Mouse (Mus musculus): ENCODE measurements around the gene Wwc2. TPM values are rescaled to one million over a fixed set of nuclear protein-coding genes. Genes with fewer than 3 reads are reported as not detected.
A peak's percentile ranks its signal among the peaks of the same experiment; 100 is the strongest.

The Wwc2 gene
- total RNA-seq, 2 experiments from 2014 or later = 24.4 to 24.8 TPM

DNA sequence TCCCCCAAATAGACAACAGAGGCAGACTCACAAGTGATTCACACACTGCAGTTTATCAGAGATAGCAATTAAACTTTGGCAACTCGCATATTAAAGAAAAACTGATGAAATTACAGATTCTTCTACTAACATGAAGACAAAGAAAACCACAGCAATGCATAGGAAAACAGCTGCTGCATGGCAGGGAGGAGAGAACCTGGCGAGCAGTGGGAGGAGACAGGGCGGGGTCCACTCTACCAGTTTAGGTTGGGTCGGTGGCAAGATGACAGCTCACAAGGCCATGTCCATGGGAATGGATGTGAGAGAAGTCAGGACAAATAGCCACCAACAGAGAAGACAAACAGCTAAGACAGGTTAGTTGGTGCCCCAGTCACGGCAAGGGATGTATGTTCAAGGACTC is 138.0 kb downstream of the Wwc2 start:
- TF ChIP-seq CTCF (IDR thresholded peaks at IDR 0.05) = no peak
- no peak overlapping the region for H3K4me3 ChIP-seq
- no peak for DNase-seq (ENCODE audit: extremely low spot score in 1 of 2, low spot score in 2 of 2)
- H3K27ac ChIP-seq = no peak overlapping the region
- intact Hi-C loops (cut with DNase I) = no loop called here

DNA sequence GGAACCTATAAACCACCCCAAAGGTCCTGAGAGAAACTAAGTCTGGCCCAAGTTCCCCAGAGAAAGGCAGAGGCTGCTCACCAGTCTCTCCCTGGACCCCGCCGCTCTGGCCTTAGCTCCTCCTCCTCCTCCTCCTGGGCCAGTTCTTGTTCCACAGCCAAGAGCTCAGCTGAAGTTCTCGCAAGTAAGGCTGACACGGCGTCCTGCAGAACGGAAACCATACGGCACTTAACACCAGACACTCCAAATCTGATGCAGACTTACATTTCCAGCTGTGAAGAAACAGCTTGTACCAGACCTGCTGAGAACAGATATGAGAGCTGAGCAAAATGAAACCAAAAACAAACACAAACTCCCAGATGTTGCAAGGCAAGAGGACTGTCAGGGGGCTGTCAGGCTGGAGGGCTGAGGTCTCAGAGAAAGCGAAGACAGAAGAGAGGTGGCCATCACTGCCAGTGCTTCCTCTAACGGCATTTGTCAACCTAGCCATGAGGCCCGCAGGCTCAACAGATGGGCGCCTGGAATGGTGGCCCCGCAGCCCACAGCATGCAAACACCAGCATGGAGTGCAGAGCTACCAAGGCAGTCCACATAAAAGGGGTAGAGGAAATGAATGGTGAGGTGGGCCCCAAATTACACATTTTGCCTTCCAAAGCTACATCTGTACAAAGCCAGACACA is 138.8 kb downstream of the Wwc2 start:
- intact Hi-C loops (cut with DNase I) = no loop called here
- H3K27ac ChIP-seq = peak overlapping the region; percentile 50
- no peak for DNase-seq (ENCODE audit: extremely low spot score in 1 of 2, low spot score in 2 of 2)
- no peak for TF ChIP-seq CTCF (IDR thresholded peaks at IDR 0.05)
- H3K4me3 ChIP-seq = 0 out of 2 replicates have a peak overlapping the region, but pooled peaks have one; percentile 11

DNA sequence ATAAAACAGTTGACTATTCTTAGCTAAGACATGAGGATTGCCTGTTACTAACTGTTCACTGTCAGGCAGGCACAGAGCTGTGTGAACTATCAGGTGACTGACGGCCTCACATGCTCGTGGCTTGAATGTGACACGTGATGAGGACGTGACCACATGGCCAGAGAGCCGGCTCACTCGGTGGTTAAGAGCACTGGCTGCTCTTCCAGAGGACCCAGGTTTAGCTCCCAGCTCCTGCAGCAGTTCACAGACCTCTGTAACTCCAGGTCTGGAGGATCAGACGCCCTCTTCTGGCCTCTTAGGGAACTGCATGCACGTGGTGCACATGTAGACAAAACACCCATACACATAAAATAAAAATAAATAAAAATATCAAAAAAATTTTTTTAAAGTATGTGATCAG is 140.9 kb downstream of the Wwc2 start:
- no peak overlapping the region for H3K27ac ChIP-seq
- peak; percentile 49 for TF ChIP-seq CTCF (IDR thresholded peaks at IDR 0.05)
- no peak overlapping the region for H3K4me3 ChIP-seq
- intact Hi-C loops (cut with DNase I) = no loop called here
- DNase-seq (ENCODE audit: extremely low spot score in 1 of 2, low spot score in 2 of 2) = no peak

DNA sequence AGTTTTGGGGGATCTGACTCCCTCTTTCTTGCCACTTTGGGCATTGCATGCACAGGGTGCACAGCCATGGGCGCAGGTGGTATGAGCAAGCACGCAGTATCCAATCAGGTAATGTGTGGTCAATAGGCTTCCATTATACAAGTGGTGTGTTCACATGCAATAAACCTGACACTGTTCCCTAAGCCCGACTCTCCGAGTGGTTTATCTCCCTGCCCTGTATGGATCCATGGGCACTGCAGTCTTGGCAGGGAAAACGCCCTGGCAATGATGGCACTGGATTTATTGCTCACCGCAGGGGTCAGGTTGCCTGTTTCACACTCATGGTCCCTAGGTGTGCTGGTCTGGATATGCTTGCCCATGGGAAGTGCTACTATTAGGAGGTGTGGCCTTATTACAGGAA is 142.8 kb downstream of the Wwc2 start:
- intact Hi-C loops (cut with DNase I) = no loop called here
- no peak for TF ChIP-seq CTCF (IDR thresholded peaks at IDR 0.05)
- no peak for DNase-seq (ENCODE audit: extremely low spot score in 1 of 2, low spot score in 2 of 2)
- no peak overlapping the region for H3K4me3 ChIP-seq
- H3K27ac ChIP-seq = no peak overlapping the region

DNA sequence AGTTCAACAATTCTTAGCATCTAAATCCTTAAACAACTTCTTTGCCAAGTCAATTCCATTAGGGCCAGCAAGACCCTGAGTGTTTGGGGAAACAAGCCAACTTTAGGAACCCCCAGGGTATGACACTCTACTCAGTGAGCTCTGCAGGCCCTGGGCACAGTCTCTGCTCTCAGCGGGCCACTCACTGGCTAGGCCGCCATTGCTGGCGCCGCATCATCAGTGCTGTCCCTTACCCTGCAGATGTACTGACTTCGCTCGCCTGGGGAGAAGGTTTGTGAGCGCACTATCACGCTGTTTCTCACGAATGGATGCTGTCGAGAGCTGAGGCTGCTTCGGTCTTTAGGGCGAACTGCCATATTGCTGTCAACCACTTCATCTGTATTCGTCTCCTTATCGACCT is 143.6 kb downstream of the Wwc2 start:
- intact Hi-C loops (cut with DNase I) = no loop called here
- Histone ChIP-seq H3K4me3 (no peak overlapping the region), H3K27ac (no peak overlapping the region)
- DNase-seq (ENCODE audit: extremely low spot score in 1 of 2, low spot score in 2 of 2) = no peak
- TF ChIP-seq CTCF (IDR thresholded peaks at IDR 0.05) = no peak

DNA sequence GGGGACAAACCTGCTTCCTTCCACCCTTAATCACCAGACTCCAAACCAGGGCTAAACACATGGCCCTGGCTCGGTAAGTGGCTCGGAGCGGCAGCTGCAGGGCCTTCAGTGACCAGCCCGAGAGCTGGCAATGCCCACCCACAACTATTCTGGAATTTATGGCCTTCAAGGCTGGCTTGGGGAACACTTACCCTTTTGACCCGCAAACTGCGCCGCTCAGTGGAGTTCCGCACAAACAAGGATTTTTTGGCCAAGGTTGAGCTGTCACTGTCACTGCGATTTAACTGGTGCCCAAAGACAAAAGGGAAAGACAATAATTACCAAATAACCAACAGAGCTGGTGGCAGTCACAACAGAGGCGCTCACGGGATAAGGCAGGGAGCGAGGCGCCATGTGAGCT is 144.8 kb downstream of the Wwc2 start:
- TF ChIP-seq CTCF (IDR thresholded peaks at IDR 0.05) = no peak
- intact Hi-C loops (cut with DNase I) = no loop called here
- DNase-seq (ENCODE audit: extremely low spot score in 1 of 2, low spot score in 2 of 2) = no peak

DNA sequence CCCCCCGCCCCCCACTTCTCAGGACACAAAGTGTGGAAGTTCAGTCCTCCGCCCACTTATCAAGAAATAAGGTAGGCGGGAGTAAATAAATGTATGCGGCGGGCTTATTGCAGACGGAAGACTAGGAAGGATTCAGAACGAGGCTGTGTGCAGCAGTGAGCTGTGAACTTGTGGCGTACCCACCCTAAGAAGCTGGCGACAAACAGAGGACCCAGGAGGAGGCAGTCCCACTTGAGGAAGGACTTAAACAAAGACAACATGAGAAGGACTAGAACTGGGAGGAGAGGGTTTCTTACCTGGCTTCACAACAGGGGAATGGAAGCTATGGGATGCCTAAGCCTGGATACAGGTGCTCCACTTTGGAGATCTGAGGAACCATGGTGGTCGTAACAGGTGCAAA is 147.1 kb downstream of the Wwc2 start:
- no peak for TF ChIP-seq CTCF (IDR thresholded peaks at IDR 0.05)
- DNase-seq (ENCODE audit: extremely low spot score in 1 of 2, low spot score in 2 of 2) = no peak
- intact Hi-C loops (cut with DNase I) = loop anchor here (2.0 kb wide), 1 partner anchor 101 kb away; no protein-coding TSS in a partner anchor
- H3K27ac ChIP-seq = no peak overlapping the region
- no peak overlapping the region for H3K4me3 ChIP-seq

More for the DNA sequence above, 144.8 kb downstream of the Wwc2 start:
- Histone ChIP-seq H3K27ac (no peak overlapping the region), H3K4me3 (no peak overlapping the region)

DNA sequence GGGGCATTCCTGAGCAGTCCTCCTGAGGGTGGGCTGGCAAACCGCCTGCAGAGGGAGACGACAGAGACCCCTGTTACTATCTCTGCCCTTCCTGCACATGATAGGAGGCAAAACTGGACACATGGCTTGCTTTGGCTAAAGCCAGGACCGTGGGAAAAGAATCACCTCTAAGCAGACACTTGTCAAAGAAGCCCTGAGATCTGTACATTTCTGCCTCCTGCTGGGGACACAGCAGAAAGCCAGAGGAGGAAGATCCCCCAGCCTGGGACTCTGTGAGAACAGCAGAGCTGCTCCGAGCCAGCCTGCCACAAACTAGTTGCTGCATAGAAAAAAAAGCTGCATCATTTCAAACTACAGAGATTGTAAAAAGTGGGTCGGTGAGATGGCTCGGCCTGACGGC is 147.7 kb downstream of the Wwc2 start:
- intact Hi-C loops (cut with DNase I) = loop anchor here (2.0 kb wide), 1 partner anchor 100 kb away; no protein-coding TSS in a partner anchor
- peak; percentile 42 for TF ChIP-seq CTCF (IDR thresholded peaks at IDR 0.05)
- Histone ChIP-seq H3K4me3 (no peak overlapping the region), H3K27ac (no peak overlapping the region)
- no peak for DNase-seq (ENCODE audit: extremely low spot score in 1 of 2, low spot score in 2 of 2)

DNA sequence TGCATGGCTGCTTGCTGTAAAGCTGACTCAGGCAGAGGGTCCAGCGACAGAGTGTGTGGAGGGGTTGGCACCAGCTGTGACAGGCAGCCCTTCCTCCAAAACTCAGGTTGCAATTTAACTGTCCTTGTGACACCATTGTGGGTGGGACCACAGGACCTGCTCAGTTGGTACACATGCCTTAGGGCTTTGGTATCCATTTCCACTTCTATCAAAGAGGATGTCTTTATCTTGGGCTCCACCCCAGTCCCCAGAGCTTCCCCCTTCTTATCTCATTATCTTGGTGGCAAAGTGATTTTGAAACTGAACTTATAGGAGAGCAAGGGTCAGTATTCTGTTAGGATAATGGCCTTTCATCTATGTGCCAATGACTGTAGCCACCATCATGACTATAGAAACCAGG is 156.8 kb downstream of the Wwc2 start:
- no peak overlapping the region for H3K27ac ChIP-seq
- no peak for DNase-seq (ENCODE audit: extremely low spot score in 1 of 2, low spot score in 2 of 2)
- intact Hi-C loops (cut with DNase I) = no loop called here
- TF ChIP-seq CTCF (IDR thresholded peaks at IDR 0.05) = no peak
- no peak overlapping the region for H3K4me3 ChIP-seq

DNA sequence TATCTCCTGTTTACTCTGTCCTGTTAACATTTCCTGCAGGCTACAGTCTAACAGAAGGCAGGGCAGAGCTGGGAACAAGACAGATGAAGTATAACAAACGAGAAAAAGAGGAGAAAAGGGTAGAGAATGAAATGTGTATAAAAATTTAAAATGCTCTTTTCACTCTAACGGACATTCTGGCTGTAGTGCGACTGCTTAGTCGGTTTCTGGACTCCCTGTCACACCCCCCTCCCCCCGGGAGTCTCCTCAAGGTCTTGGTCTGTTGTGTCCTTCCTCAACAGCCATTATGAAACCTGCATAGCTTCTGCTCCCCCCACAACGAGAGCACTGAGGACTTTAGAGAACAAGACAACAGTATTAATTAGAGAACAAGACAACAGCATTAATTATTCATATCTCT is 158.1 kb downstream of the Wwc2 start:
- no peak for TF ChIP-seq CTCF (IDR thresholded peaks at IDR 0.05)
- DNase-seq (ENCODE audit: extremely low spot score in 1 of 2, low spot score in 2 of 2) = no peak
- intact Hi-C loops (cut with DNase I) = no loop called here

DNA sequence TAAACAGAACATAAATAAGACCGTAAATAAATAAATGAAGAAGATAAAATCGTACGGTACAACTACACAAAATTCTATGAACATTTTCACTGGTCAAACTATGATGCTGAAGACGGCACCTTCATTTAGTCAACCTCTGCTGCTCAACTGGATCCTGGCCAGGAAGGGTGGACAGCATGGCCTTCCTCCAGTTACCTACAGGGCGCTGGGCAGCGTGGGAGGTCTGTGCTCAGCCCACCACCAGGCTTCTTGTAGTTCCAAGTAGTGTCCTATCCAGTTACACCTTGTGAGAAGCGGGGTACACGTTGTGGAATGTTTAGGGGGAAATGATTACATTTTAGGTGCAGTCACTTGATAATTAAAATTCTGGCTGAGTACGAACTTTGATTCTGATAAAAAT is 163.8 kb downstream of the Wwc2 start:
- no peak for TF ChIP-seq CTCF (IDR thresholded peaks at IDR 0.05)
- Histone ChIP-seq H3K4me3 (no peak overlapping the region), H3K27ac (no peak overlapping the region)
- DNase-seq (ENCODE audit: extremely low spot score in 1 of 2, low spot score in 2 of 2) = no peak
- intact Hi-C loops (cut with DNase I) = no loop called here

More for the DNA sequence above, 158.1 kb downstream of the Wwc2 start:
- Histone ChIP-seq H3K4me3 (no peak overlapping the region), H3K27ac (no peak overlapping the region)

DNA sequence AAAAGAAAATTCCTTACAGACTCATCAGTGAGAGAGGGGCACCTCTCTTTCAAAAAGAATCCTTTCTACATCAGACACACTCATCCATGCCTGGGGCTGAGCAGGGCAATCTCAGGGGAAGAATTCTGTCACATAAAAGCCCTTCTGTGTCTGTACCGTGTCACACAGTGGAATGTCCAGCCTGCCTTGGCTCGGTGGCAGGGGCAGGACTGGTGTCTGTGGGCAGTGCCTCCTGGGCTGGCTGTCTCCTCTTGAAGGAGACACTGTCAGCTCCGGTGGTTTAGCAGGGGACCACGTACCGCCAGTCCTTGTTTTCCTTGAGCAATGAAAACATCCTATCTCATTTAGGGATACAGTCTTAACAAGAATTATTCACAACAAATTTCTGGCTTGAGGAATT is 165.1 kb downstream of the Wwc2 start:
- Histone ChIP-seq H3K4me3 (no peak overlapping the region), H3K27ac (no peak overlapping the region)
- intact Hi-C loops (cut with DNase I) = no loop called here
- TF ChIP-seq CTCF (IDR thresholded peaks at IDR 0.05) = no peak
- no peak for DNase-seq (ENCODE audit: extremely low spot score in 1 of 2, low spot score in 2 of 2)

DNA sequence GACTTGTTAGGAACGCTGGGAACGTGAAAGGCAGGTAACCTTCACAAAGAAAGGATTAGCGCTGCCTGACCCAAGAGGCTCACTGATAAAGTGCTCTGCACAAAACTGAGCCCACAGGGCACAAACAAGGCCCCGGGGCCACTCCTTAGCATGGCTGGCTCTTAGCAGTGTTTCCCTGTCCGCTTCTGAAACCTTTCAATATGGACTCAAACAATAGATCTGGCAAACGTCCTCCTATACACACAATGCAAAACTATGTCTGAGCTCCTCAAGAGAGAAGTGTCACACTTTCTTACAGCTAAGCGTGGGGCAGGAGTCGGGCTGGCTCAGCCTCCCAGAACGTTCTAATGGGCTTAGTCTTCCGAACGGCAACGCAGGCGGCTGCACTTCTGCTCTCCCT is 166.5 kb downstream of the Wwc2 start, which contains the start of gene Cldn22:
Gene Cldn22, plus strand, starts transcription at position 301 of the 400 bp plus-strand sequence.
- no peak for TF ChIP-seq CTCF (IDR thresholded peaks at IDR 0.05)
- no peak for DNase-seq (ENCODE audit: extremely low spot score in 1 of 2, low spot score in 2 of 2)
- intact Hi-C loops (cut with DNase I) = no loop called here
- Histone ChIP-seq H3K27ac (peak within 1 kb of the TSS; percentile 29; the same call in 1 of the 2 replicates), H3K4me3 (no peak within 1 kb of the TSS)

Measured in left cerebral cortex, adult 2 months (tissue).